Mouse (Mus musculus) midbrain, embryonic 11.5 days (tissue): ENCODE measurements at regions not wholly inside any gene's neighbourhood (a gene's known extent, or its start where the extent isn't known, plus 50 kb on each side); places are given as distances from the start of the nearest gene placed in this dataset.

Experiments
- ATAC-seq: fragments of 200-750 bp; cut with Nextera tagmentation; 2 replicates; pipeline ENCODE4 v1.8.0; 2017; ENCODE audit warnings: moderate TSS enrichment, moderate library complexity; ENCODE audit not compliant: low FRiP score
- DNase-seq: peaks from one replicate; pipeline ENCODE4 v3.0.0; 2015; ENCODE audit warnings: low spot score; ENCODE audit errors: missing footprints
- H3K27ac ChIP-seq: fragments of 300-500 bp; sonication (generic); 2 replicates; pipeline ENCODE4 v1.5.1; 2014; ENCODE audit warnings: low read depth, low read length
- H3K27me3 ChIP-seq: fragments of 300-500 bp; sonication (generic); 2 replicates; pipeline ENCODE4 v1.6.1; 2014; ENCODE audit warnings: mild to moderate bottlenecking, low read length, moderate library complexity, mixed read lengths; ENCODE audit not compliant: control insufficient read depth, insufficient read depth
- H3K36me3 ChIP-seq: fragments of 300-500 bp; sonication (generic); 2 replicates; pipeline ENCODE4 v1.6.1; 2014; ENCODE audit warnings: mild to moderate bottlenecking, low read length, moderate library complexity, mixed read lengths; ENCODE audit not compliant: control insufficient read depth, insufficient read depth
- H3K4me1 ChIP-seq: fragments of 300-500 bp; sonication (generic); 2 replicates; pipeline ENCODE4 v1.6.1; 2014; ENCODE audit warnings: low read length; ENCODE audit not compliant: control insufficient read depth, insufficient read depth
- H3K4me2 ChIP-seq: fragments of 300-500 bp; sonication (generic); 2 replicates; pipeline ENCODE4 v1.6.1; 2014; ENCODE audit warnings: mild to moderate bottlenecking, moderate library complexity
- H3K4me3 ChIP-seq: fragments of 300-500 bp; sonication (generic); 2 replicates; pipeline ENCODE4 v1.5.1; 2014; ENCODE audit warnings: low read depth, low read length
- H3K9ac ChIP-seq: fragments of 300-500 bp; sonication (generic); 2 replicates; pipeline ENCODE4 v1.6.1; 2014; ENCODE audit warnings: low read length
- H3K9me3 ChIP-seq: fragments of 300-500 bp; sonication (generic); 2 replicates; pipeline ENCODE4 v1.6.1; 2016; ENCODE audit warnings: low read length; ENCODE audit not compliant: control insufficient read depth
- WGBS: fragments of 180-500 bp; shearing (Covaris S2); extraction: QIAGEN DNeasy Blood & Tissue Kit; methylation state at CpG from one replicate; pipeline ENCODE4 v1.1.7; 2014; 5-methylcytosine and 5-hydroxymethylcytosine counted together

DNA sequence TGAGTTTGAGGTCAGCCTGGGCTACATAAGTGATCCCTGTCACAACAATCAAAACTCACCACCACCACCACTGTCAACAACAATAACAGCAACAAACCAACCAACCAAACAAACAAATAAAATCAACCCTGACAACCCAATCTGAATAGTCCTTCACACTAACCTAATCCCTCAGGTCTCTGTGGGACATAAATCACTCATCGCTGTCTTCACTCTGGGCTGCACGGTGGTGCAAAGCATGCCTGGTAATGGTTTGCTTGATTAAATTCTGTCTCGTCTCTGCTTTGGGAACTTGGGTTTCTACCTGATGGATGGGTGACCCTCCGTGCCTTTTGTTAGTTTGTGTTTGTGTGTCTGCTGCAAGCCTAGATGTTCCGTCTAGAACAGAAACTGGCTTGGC lies 100.6 kb downstream of the Slc17a6 start:
- no peak for ATAC-seq
- Histone ChIP-seq H3K4me2 (no peak overlapping the region), H3K27me3 (no peaks in the 10 kb centered on the region), H3K4me1 (no peaks in the 10 kb centered on the region), H3K9me3 (no peaks in the 10 kb centered on the region), H3K36me3 (no peaks in the 10 kb centered on the region), H3K4me3 (no peak overlapping the region), H3K27ac (no peak overlapping the region), H3K9ac (no peak overlapping the region)
- WGBS, result 79% methylated on average over 5 of the region's 5 CpGs
- no peak for DNase-seq

GRCm38 (mm10) chr7:51723955-51724354 lies 102.1 kb downstream of the Slc17a6 start:
- Histone ChIP-seq H3K4me2 (no peak overlapping the region), H3K4me1 (no peaks in the 10 kb centered on the region), H3K36me3 (no peaks in the 10 kb centered on the region), H3K27ac (no peak overlapping the region), H3K27me3 (no peaks in the 10 kb centered on the region), H3K9me3 (no peaks in the 10 kb centered on the region), H3K9ac (no peak overlapping the region), H3K4me3 (no peak overlapping the region)
- ATAC-seq, result no peak
- 82% methylated on average over 5 of the region's 5 CpGs for WGBS
- no peak for DNase-seq

- Histone ChIP-seq H3K9me3 (no peaks in the 10 kb centered on the region), H3K4me1 (no peaks in the 10 kb centered on the region), H3K36me3 (no peaks in the 10 kb centered on the region), H3K4me3 (no peak overlapping the region), H3K4me2 (no peak overlapping the region), H3K9ac (no peak overlapping the region), H3K27ac (0 out of 2 replicates have a peak overlapping the region, but pooled peaks have one; percentile 6), H3K27me3 (no peaks in the 10 kb centered on the region)
- ATAC-seq (no peak), DNase-seq (peak; percentile 73)
- 63% methylated on average over 2 of the region's 2 CpGs for WGBS
Measured at GRCm38 (mm10) chr7:51736285-51736684, 114.5 kb downstream of the Slc17a6 start.

DNA sequence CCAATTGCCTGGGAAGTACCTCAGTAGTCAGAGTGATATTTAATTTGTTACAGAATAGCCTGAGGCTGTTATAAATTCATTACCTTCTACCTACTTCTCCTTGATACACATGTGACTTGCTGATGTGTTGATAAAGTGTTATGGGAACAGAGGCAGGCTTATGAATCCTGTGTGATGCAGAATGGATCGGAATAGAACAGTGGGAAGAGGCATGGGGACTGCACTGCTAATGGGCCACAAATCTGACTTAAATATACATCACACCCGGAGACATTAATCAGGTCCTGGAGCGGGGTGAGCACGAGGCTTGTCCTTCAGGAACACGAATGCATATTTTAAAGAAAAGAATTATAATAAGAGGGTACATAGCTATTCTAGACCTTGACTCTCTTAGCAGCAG lies 117.8 kb downstream of the Slc17a6 start:
- Histone ChIP-seq H3K4me2 (no peak overlapping the region), H3K4me1 (no peaks in the 10 kb centered on the region), H3K9me3 (no peaks in the 10 kb centered on the region), H3K27ac (no peak overlapping the region), H3K4me3 (no peak overlapping the region), H3K36me3 (no peaks in the 10 kb centered on the region), H3K27me3 (no peaks in the 10 kb centered on the region), H3K9ac (no peak overlapping the region)
- 74% methylated on average over 5 of the region's 5 CpGs for WGBS
- no peak for ATAC-seq
- peak; percentile 12 for DNase-seq

- no peak overlapping the region for H3K4me2 ChIP-seq
Measured at GRCm38 (mm10) chr7:51740928-51741327, 119.1 kb downstream of the Slc17a6 start.

DNA sequence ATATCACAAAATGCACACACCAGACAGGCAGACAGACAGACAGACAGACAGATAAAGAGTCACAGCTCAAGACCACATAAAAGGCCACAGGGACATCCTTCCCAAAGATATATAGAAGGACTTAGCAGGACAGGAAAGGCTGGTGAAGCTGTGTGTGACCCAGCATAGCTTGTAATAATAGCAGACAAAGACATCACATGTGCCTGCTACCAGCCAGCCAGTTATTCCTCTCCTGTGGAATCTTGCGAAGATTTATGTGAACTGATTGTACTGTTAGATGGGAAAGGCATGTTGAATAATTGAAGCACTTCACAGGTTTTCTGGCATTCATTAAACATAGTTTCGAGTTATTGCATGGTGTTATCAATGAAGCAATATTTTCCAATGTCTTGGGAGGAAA lies 119.1 kb upstream of the Gas2 start:
- Histone ChIP-seq H3K27me3 (no peaks in the 10 kb centered on the region), H3K9ac (no peak overlapping the region), H3K4me1 (no peaks in the 10 kb centered on the region), H3K4me2 (no peak overlapping the region), H3K9me3 (no peaks in the 10 kb centered on the region), H3K27ac (no peak overlapping the region), H3K36me3 (no peaks in the 10 kb centered on the region), H3K4me3 (no peak overlapping the region)
- DNase-seq (peak; percentile 37), ATAC-seq (no peak)
- WGBS, result 85% methylated on average over 2 of the region's 2 CpGs

More at GRCm38 (mm10) chr7:51740928-51741327, 119.1 kb downstream of the Slc17a6 start:
- Histone ChIP-seq H3K27me3 (no peaks in the 10 kb centered on the region), H3K9me3 (no peaks in the 10 kb centered on the region), H3K4me1 (no peaks in the 10 kb centered on the region), H3K36me3 (no peaks in the 10 kb centered on the region), H3K4me3 (no peak overlapping the region), H3K9ac (no peak overlapping the region), H3K27ac (no peak overlapping the region)
- WGBS, result 82% methylated on average over 5 of the region's 5 CpGs
- no peak for DNase-seq
- 0 out of 2 replicates have a peak, but pooled peaks have one; percentile 27 for ATAC-seq

DNA sequence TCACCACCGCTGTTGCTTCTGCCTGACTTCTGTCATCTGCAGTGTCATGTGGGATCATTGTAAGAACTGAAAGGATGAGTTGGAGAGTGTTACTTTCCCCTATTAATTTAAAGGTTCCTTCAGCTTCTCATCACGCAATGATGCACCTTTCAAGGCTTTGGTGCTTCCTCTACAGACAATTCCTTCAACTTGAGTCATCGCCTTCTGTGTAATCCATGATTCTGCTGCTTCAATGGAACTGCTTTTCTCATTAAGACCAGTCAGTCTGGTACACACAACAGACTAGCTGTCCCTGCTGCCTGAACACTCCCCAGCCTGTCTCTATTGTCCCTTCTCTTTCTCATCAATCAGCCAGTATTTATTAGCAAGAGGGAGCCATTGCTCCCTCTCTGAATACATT lies 116.2 kb upstream of the Gas2 start:
- no peak overlapping the region for H3K4me2 ChIP-seq
- DNase-seq, result no peak
- no peak overlapping the region for H3K4me3 ChIP-seq
- H3K9me3 ChIP-seq, result no peaks in the 10 kb centered on the region
- no peaks in the 10 kb centered on the region for H3K36me3 ChIP-seq
- H3K4me1 ChIP-seq, result peaks cover 15% of the 10 kb centered on the region
- no peak for ATAC-seq
- H3K9ac ChIP-seq, result no peak overlapping the region
- 88% methylated on average over 3 of the region's 3 CpGs for WGBS
- H3K27ac ChIP-seq, result no peak overlapping the region
- H3K27me3 ChIP-seq, result no peaks in the 10 kb centered on the region

DNA sequence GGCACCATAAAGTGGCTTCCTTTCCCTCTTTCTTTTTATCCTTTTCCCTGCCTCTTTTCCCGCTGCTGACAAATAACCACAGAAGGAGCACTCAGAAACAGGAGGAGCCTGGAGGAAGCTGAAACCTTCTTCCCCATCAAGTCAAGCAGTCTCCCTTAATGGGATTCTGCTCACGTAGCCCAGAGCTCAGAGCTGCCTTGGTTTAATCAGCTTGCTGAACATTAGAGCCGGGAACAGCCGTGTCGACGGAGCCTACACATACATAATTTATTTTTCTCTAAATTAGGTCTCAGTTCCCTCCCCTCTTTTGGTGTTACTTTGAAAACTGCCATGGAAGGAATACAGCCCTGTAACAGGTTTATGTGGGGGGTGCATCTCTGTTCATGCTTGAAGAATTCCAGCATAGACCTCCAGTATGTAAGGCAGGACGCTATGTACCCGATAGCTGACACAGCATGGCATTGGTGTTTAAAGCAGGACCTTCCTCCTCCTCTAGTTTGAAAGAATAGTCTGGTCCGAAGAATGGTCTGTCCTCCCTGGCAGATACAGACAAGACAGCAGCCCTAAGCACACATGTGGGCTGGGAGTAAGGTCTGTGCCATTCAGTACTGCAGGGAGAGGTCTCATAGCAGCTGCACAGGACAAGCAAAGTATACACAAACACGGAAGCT lies 113.0 kb upstream of the Gas2 start:
- peak overlapping the region; percentile 41 for H3K4me2 ChIP-seq
- peak; percentile 94 for DNase-seq
- H3K9me3 ChIP-seq, result no peaks in the 10 kb centered on the region
- ATAC-seq, result peak; percentile 94
- no peaks in the 10 kb centered on the region; the same call in 1 of the 2 replicates for H3K27me3 ChIP-seq
- no peaks in the 10 kb centered on the region for H3K36me3 ChIP-seq
- peaks cover 15% of the 10 kb centered on the region for H3K4me1 ChIP-seq
- peak overlapping the region; percentile 7; the same call in 1 of the 2 replicates for H3K4me3 ChIP-seq
- no peak overlapping the region; the same call in 1 of the 2 replicates for H3K9ac ChIP-seq
- H3K27ac ChIP-seq, result peak overlapping the region; percentile 77
- WGBS, result 31% methylated on average over 10 of the region's 10 CpGs

DNA sequence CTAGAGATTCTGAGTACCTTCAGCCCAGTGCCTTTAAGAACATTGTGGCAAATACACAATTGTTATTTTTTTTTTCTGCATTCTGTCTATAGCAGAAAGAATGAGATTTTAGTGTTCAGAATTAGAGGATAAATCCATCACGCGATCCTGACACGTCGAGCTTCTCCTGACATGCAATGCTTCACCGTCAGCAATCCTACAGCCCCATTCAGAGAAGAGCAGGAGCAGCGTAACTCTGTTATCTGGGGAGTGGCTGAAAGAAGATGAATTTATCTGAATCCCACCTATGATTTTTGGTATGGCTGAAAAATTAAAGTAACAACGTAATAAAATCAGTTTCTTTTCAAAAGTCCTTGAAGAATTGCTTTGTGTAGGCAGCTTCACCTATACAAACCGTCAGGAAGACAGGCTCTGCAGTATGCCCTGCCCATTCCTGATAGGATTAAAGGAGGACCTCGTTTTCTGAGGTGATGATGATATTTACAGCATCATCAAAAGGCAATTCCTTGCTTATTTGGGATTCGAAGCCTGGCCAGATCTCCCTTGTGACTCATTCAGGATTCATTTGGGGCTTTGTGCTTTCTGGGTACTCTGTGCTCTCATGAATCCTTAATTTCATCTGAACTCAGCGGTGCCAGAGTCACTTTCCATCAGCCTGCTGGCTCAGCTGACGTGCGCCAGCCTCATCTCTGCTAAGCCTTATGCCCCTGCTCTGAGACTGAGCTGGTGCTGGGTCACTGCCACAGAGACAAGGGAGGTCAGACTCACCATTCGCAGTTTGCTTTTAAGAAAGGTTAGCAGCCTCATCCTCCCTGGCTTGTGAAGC lies 112.3 kb upstream of the Gas2 start:
- Histone ChIP-seq H3K4me2 (peak overlapping the region; percentile 41), H3K36me3 (no peaks in the 10 kb centered on the region), H3K4me1 (peaks cover 15% of the 10 kb centered on the region), H3K4me3 (no peak overlapping the region), H3K9ac (no peak overlapping the region; the same call in 1 of the 2 replicates), H3K9me3 (no peaks in the 10 kb centered on the region), H3K27me3 (no peaks in the 10 kb centered on the region; the same call in 1 of the 2 replicates), H3K27ac (peak overlapping the region; percentile 77)
- WGBS, result 51% methylated on average over 14 of the region's 14 CpGs
- DNase-seq (peak; percentile 84), ATAC-seq (peak; percentile 65)
